8 mouse cellular contexts compared by ENCODE assay signal in the genomic region with DNA sequence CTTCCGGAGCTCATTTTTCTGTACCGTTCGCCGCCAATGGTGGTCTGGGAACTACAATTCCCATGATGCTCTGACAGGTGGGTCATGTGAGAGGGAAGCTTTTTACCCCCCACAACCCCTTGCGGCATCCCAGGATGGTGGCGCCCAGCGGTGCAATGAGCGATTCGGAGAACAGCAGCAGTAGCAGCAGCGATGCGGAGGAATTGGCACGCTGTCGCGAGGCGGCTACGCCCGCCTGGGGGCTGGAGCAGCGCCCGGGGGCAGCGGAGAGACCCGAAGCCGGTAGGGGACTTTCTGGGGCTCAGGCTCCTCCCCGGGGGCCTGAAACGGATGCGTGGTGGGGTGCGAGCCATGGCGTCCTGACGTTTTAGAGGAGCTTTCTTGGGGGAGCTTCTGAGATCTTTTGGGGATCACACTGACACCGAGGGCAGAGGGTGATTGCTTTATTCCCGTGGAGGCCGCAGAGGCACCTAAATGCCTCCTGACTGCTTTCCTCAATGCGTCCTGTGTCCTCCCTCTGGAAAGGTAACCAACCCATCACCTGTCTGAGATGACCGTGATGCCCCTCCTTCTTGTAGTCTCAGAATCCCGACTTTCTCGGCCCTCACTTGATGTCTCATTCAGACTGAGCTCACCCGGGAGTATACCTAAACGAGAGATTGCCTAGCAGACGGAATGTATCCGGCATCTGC. TPM values are rescaled to one million over a fixed set of nuclear protein-coding genes. Genes with fewer than 3 reads are reported as not detected.
DNase-seq lines count a peak whose midpoint lies in the region; ATAC-seq and TF ChIP-seq lines count a peak whose summit lies in the region.

Gene 2210016L21Rik, plus strand, starts transcription at position 85 of the 692 bp plus-strand sequence.

- peak within 1 kb of the TSS; percentile 72 for H3K4me3 ChIP-seq in embryonic facial prominence, embryonic 13.5 days
- peak within 1 kb of the TSS; percentile 73 for H3K4me3 ChIP-seq in kidney, adult 2 months (ENCODE audit: insufficient read depth, low read depth, low read length)
- peak within 1 kb of the TSS; percentile 84 for H3K4me3 ChIP-seq in limb, embryonic 12.5 days (replicated peaks)
- peak within 1 kb of the TSS; percentile 69 for H3K4me3 ChIP-seq in midbrain, embryonic 15.5 days
- peak within 1 kb of the TSS; percentile 91 for H3K4me3 ChIP-seq in spleen, adult 2 months (ENCODE audit: extremely low read depth, insufficient read depth, insufficient read length)

- H3K4me2 ChIP-seq in embryonic facial prominence, embryonic 13.5 days = peak within 1 kb of the TSS; percentile 71
- peak within 1 kb of the TSS; percentile 75 for H3K4me2 ChIP-seq in limb, embryonic 12.5 days
- peak within 1 kb of the TSS; percentile 61 for H3K4me2 ChIP-seq in midbrain, embryonic 15.5 days

- H3K9ac ChIP-seq in embryonic facial prominence, embryonic 13.5 days = peak within 1 kb of the TSS; percentile 87
- peak within 1 kb of the TSS; percentile 88 for H3K9ac ChIP-seq in limb, embryonic 12.5 days (replicated peaks)
- H3K9ac ChIP-seq in midbrain, embryonic 15.5 days = peak within 1 kb of the TSS; percentile 92

- TF ChIP-seq CTCF in kidney, adult 2 months (conservative IDR thresholded peaks at IDR 0.05; ENCODE audit: insufficient read depth, insufficient read length, low read depth, low read length) = 0 out of 2 replicates have a peak, but pooled peaks have one; percentile 0
- 0 out of 2 replicates have a peak, but pooled peaks have one; percentile 1 for TF ChIP-seq CTCF in spleen, adult 2 months (IDR thresholded peaks at IDR 0.05; ENCODE audit: extremely low read depth, insufficient read depth, insufficient read length, insufficient replicate concordance)

- H3K9me3 ChIP-seq in embryonic facial prominence, embryonic 13.5 days = peaks cover 5% of the 10 kb centered on the region; the same call in 1 of the 2 replicates
- no peaks in the 10 kb centered on the region; the same call in 1 of the 2 replicates for H3K9me3 ChIP-seq in limb, embryonic 12.5 days
- H3K9me3 ChIP-seq in midbrain, embryonic 15.5 days = no peaks in the 10 kb centered on the region

- H3K27ac ChIP-seq in embryonic facial prominence, embryonic 13.5 days = peak within 1 kb of the TSS; percentile 86
- peak within 1 kb of the TSS; percentile 21; the same call in 1 of the 2 replicates for H3K27ac ChIP-seq in kidney, adult 2 months (ENCODE audit: insufficient read depth, low read depth, low read length)
- peak within 1 kb of the TSS; percentile 78 for H3K27ac ChIP-seq in limb, embryonic 12.5 days
- peak within 1 kb of the TSS; percentile 89 for H3K27ac ChIP-seq in midbrain, embryonic 15.5 days
- peak within 1 kb of the TSS; percentile 88 for H3K27ac ChIP-seq in spleen, adult 2 months (ENCODE audit: insufficient read depth, low read length)

- H3K4me1 ChIP-seq in embryonic facial prominence, embryonic 13.5 days = peaks cover 9% of the 10 kb centered on the region
- H3K4me1 ChIP-seq in kidney, adult 2 months (ENCODE audit: control insufficient read depth, insufficient read depth, low read length) = peaks cover 5% of the 10 kb centered on the region; the same call in 1 of the 2 replicates
- peaks cover 4% of the 10 kb centered on the region for H3K4me1 ChIP-seq in limb, embryonic 12.5 days (replicated peaks)
- peaks cover 17% of the 10 kb centered on the region for H3K4me1 ChIP-seq in midbrain, embryonic 15.5 days
- no peaks in the 10 kb centered on the region for H3K4me1 ChIP-seq in spleen, adult 2 months (ENCODE audit: control insufficient read depth, insufficient read depth, insufficient read length)

- peaks cover 18% of the 10 kb centered on the region for H3K36me3 ChIP-seq in embryonic facial prominence, embryonic 13.5 days
- no peaks in the 10 kb centered on the region; the same call in 1 of the 2 replicates for H3K36me3 ChIP-seq in kidney, adult 2 months (ENCODE audit: control insufficient read depth, insufficient read depth, low read length)
- peaks cover 21% of the 10 kb centered on the region for H3K36me3 ChIP-seq in limb, embryonic 12.5 days
- peaks cover 11% of the 10 kb centered on the region; the same call in 1 of the 2 replicates for H3K36me3 ChIP-seq in midbrain, embryonic 15.5 days (replicated peaks)
- peaks cover 22% of the 10 kb centered on the region for H3K36me3 ChIP-seq in spleen, adult 2 months (ENCODE audit: control insufficient read depth, insufficient read depth, low read length)

- WGBS in embryonic facial prominence, embryonic 13.5 days = 1% methylated on average over 39 of the region's 39 CpGs
- WGBS in kidney, adult 2 months = under 1% methylated on average over 39 of the region's 39 CpGs
- 1% methylated on average over 39 of the region's 39 CpGs for WGBS in limb, embryonic 12.5 days
- under 1% methylated on average over 38 of the region's 39 CpGs for WGBS in midbrain, embryonic 15.5 days
- WGBS in spleen, adult 2 months = 2% methylated on average over 39 of the region's 39 CpGs

- TF ChIP-seq POLR2A in kidney, adult 2 months (IDR thresholded peaks at IDR 0.05; ENCODE audit: low read depth, low read length) = peak; percentile 68
- TF ChIP-seq POLR2A in spleen, adult 2 months (IDR thresholded peaks at IDR 0.05; ENCODE audit: low read depth, low read length) = peak; percentile 78; the same call in 1 of the 2 replicates

- H3K27me3 ChIP-seq in embryonic facial prominence, embryonic 13.5 days = no peaks in the 10 kb centered on the region
- no peaks in the 10 kb centered on the region for H3K27me3 ChIP-seq in kidney, adult 2 months (replicated peaks; ENCODE audit: control insufficient read depth, insufficient read depth, low read length)
- H3K27me3 ChIP-seq in limb, embryonic 12.5 days = no peaks in the 10 kb centered on the region
- no peaks in the 10 kb centered on the region for H3K27me3 ChIP-seq in midbrain, embryonic 15.5 days (replicated peaks)
- no peaks in the 10 kb centered on the region for H3K27me3 ChIP-seq in spleen, adult 2 months (ENCODE audit: control insufficient read depth, insufficient read depth, low read length)

- peak; percentile 84 for ATAC-seq in embryonic facial prominence, embryonic 13.5 days (ENCODE audit: insufficient number of reproducible peaks, insufficient read depth, low FRiP score, low TSS enrichment, low read depth)
- ATAC-seq in limb, embryonic 12.5 days (ENCODE audit: insufficient number of reproducible peaks, insufficient read depth, low FRiP score, low TSS enrichment, low read depth) = peak; percentile 85
- peak; percentile 94 for ATAC-seq in midbrain, embryonic 15.5 days (replicated peaks)

- peak; percentile 96 for DNase-seq in 3T3-L1 (ENCODE audit: low read depth, low spot score)
- peak; percentile 88 to 91 for DNase-seq in adrenal gland, postnatal 36 days
- DNase-seq in heart, adult 18-20 months = peak; percentile 90
- peak; percentile 92 for DNase-seq in kidney, adult 2 months
- peak; percentile 74 to 78 for DNase-seq in spleen, adult 2 months (ENCODE audit: low read depth in 1 of 2, low spot score in 2 of 2)

RNA-seq across cellular contexts. Expression of gene 2210016L21Rik, which starts in this region (rescaled TPM):
- 10 to 100 TPM; 41.4 to 45.7 TPM for total RNA-seq in adrenal gland, postnatal 36 days (2021)
- polyA plus RNA-seq in embryonic facial prominence, embryonic 13.5 days (2015; fragmentation: Nextera tagmentation; extraction: Ambion mirVana) = 69.2 and 72.6 TPM in 2 replicates
- 10 to 100 TPM; 25.3 to 28.0 TPM for total RNA-seq in heart, adult 18-20 months (2021)
- polyA plus RNA-seq in kidney, adult 2 months (2012; rRNA removed) = 23.5 and 26.1 TPM in 2 replicates
- 65.0 and 67.4 TPM in 2 replicates for polyA plus RNA-seq in limb, embryonic 12.5 days (2016; fragmentation: Nextera tagmentation; extraction: Ambion mirVana)
- 116 and 122 TPM in 2 replicates for polyA plus RNA-seq in midbrain, embryonic 15.5 days (2015; fragmentation: Nextera tagmentation; extraction: Ambion mirVana)
- 17.9 and 19.3 TPM in 2 replicates for polyA plus RNA-seq in spleen, adult 2 months (2012; rRNA removed)

Comparison
In these comparisons a context has a peak if more than half of its experiments do, and no peak if none do; other contexts are left out.
1. Peak in every context shown above with its lines: DNase-seq, ATAC-seq, H3K4me3 ChIP-seq and H3K27ac ChIP-seq.
2. H3K27ac ChIP-seq: peak in every context shown above with its lines; median percentile 89 in midbrain, embryonic 15.5 days; 88 in spleen, adult 2 months; 86 in embryonic facial prominence, embryonic 13.5 days; 78 in limb, embryonic 12.5 days; 21 in kidney, adult 2 months.